Mouse (Mus musculus) testis, adult 2 months (tissue): ENCODE results near the gene Pitpnc1.

Source experiments
- CTCF ChIP-seq: fragments of 200-500 bp; IDR thresholded peaks from 2 replicates; pipeline ENCODE4 v1.5.1; 2012; ENCODE audit warnings: low read depth, mild to moderate bottlenecking, inconsistent platforms, low read length, moderate library complexity; ENCODE audit not compliant: control insufficient read depth, insufficient read depth, insufficient replicate concordance
- POLR2A ChIP-seq: fragments of 200-500 bp; IDR thresholded peaks from 2 replicates; pipeline ENCODE4 v1.6.1; 2012; ENCODE audit warnings: low read depth, mild to moderate bottlenecking, inconsistent platforms, low read length, moderate library complexity; ENCODE audit not compliant: control insufficient read depth

GRCm38 (mm10) chr11:107462478-107462877 is 8.0 kb downstream of the Pitpnc1 start:
- TF ChIP-seq CTCF = no peak
- TF ChIP-seq POLR2A = no peak
